Mouse (Mus musculus): ENCODE data around the gene Crebrf. TPM values are rescaled to one million over a fixed set of nuclear protein-coding genes. Genes with fewer than 3 reads are reported as not detected.

The Crebrf gene
- 5.7 and 10.5 TPM in 2 replicates for polyA plus RNA-seq (2012; rRNA removed)

DNA sequence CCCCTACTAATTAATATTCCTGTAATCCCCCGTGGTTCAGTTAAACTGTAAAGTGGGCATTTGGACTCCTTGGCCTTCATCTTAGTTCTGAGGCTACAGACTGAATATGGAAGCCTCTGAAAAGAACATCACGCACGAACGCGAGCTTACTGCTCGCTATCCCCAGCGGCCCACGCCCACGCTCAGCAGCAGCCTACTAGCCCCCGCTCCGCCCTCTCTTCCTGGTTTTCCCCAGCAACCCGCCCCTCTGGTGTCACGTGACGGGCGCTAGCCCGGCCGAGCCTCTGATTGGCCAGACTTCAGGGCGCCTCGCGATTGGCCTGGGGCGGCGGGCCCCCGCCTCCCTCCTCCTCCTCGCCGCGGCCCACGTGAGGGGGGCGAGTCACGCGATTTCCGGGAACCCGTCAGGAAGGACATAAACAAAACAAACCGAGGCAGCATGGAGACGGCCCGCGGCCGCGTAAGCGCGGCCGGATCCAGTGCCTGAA, at the start of gene Crebrf:
Gene Crebrf (plus strand): TSS at position 380 of the 488 bp plus-strand sequence.
- peak; percentile 65; the same call in 1 of the 2 replicates for TF ChIP-seq POLR2A (IDR thresholded peaks at IDR 0.05; ENCODE audit: borderline replicate concordance, extremely low read depth, low read depth, low read length)
- TF ChIP-seq CTCF (IDR thresholded peaks at IDR 0.05; ENCODE audit: insufficient read depth, low read length), result no peak
- Histone ChIP-seq H3K4me3 (replicated peaks; ENCODE audit: extremely low read depth, low read depth, low read length) (peak within 1 kb of the TSS; percentile 94), H3K4me1 (ENCODE audit: control insufficient read depth, insufficient read depth, low read length) (0 out of 2 replicates have a peak, but pooled peaks cover 2% of the 10 kb centered on the region)
- under 1% methylated on average over 41 of the region's 41 CpGs for WGBS
- DNase-seq, result peak; percentile 96

DNA sequence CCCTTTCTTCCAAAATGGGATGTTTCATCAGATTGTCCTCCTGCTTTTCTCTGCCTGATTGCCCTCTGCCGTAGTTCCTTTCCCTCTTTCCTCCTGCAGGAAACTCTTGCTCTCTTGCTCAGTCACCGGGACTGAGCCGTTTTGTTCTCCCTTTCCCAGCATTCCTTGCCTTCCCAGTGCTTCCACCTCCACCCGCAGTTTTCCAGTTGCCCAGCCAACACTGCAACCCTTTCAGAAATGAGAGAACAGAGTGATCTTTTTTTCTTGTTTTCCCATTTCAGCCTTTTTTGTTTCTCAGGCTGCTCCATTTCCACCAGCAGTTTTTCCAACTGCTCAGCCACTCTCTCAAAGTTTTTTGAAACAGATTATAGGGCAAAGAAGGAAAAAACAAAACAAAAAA, 44.2 kb upstream of the Crebrf start:
- Histone ChIP-seq H3K4me1 (ENCODE audit: control insufficient read depth, insufficient read depth, low read length) (peaks cover 2% of the 10 kb centered on the region; the same call in 1 of the 2 replicates), H3K4me3 (replicated peaks; ENCODE audit: extremely low read depth, low read depth, low read length) (no peak overlapping the region)
- no peak for TF ChIP-seq CTCF (IDR thresholded peaks at IDR 0.05; ENCODE audit: insufficient read depth, low read length)
- TF ChIP-seq POLR2A (IDR thresholded peaks at IDR 0.05; ENCODE audit: borderline replicate concordance, extremely low read depth, low read depth, low read length), result no peak
- no peak for DNase-seq
- 47% methylated on average over 4 of the region's 4 CpGs for WGBS

DNA sequence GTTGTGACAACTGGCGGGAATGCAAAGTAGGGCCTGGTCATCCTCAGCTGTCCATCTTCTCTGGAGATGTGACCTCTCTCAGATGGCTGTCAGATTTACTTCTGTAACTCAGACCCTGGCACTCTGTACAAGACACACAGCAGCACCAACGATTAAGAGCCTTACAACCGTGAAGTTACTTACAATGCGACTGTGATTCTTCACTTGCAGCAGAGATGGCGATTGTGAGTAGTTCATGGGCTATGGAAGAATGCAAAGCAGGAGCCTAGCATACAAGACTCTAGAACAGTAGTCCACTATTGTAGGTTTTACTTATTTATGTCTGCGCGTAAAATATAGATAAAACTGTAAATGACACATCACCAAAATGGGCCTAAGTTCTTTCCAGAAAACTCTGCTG, 39.6 kb upstream of the Crebrf start:
- H3K4me3 ChIP-seq (replicated peaks; ENCODE audit: extremely low read depth, low read depth, low read length), result peak overlapping the region; percentile 85
- no peak for DNase-seq
- TF ChIP-seq CTCF (IDR thresholded peaks at IDR 0.05; ENCODE audit: insufficient read depth, low read length), result no peak
- TF ChIP-seq POLR2A (IDR thresholded peaks at IDR 0.05; ENCODE audit: borderline replicate concordance, extremely low read depth, low read depth, low read length), result no peak
- WGBS, result 25% methylated on average over 7 of the region's 7 CpGs
- peaks cover 6% of the 10 kb centered on the region for H3K4me1 ChIP-seq (ENCODE audit: control insufficient read depth, insufficient read depth, low read length)

DNA sequence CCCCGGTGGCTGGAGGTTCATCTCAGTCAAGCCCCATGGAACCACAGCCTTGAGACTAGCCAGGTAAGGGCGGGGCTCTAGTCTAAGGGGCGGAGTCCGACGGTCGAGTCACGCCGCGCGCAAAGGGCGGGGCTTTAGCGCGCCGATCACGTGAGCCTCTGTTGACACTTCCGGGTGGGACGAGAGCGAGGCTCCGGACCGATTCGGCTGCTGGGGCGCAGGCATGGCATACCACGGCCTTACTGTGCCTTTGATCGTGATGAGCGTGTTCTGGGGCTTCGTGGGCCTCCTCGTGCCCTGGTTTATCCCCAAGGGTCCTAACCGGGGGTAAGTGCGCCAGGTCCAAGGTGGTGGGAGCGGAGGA, 39.2 kb upstream of the Crebrf start:
- Histone ChIP-seq H3K4me3 (replicated peaks; ENCODE audit: extremely low read depth, low read depth, low read length) (peak overlapping the region; percentile 85), H3K4me1 (ENCODE audit: control insufficient read depth, insufficient read depth, low read length) (peaks cover 6% of the 10 kb centered on the region)
- TF ChIP-seq CTCF (IDR thresholded peaks at IDR 0.05; ENCODE audit: insufficient read depth, low read length) (no peak), POLR2A (IDR thresholded peaks at IDR 0.05; ENCODE audit: borderline replicate concordance, extremely low read depth, low read depth, low read length) (peak; percentile 93; the same call in 1 of the 2 replicates)
- DNase-seq, result peak; percentile 90
- WGBS, result under 1% methylated on average over 30 of the region's 30 CpGs

DNA sequence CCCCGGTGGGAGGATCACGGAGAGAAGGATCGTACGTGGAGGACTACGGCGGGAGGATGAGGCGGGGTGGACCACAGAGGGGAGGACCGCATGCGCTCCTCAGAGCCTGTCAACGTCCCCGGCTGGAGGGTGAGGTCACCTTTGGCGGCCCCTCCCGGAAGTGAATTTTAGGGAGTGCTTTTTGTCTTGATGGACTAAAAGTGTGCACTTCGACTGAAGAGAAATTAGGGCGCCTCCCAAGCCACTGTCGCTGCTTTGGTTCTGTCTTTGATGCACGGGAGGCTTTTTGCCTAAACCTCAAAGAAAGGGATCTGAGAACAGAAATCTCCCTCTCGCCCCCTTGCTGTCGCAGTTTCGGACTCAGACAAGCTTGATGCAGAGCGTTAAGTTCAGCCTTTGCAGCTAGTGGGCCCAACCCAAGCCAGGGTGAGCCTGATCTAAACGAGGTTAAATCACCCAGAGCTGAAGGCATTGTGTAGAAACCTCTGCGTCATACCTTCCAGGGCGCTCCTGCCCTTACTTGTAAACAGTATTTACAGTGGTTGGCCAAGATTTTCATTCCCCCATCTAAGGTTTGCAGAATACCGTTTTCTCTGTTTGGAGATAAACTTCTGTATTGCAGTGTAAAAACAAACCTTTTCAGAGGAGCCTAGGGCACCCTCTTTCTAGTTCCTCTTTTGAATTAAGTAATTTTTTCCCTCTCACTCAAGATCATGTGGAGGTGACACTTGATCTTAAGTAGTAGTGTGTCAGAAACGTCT, 38.7 kb upstream of the Crebrf start:
- TF ChIP-seq CTCF (IDR thresholded peaks at IDR 0.05; ENCODE audit: insufficient read depth, low read length) (no peak), POLR2A (IDR thresholded peaks at IDR 0.05; ENCODE audit: borderline replicate concordance, extremely low read depth, low read depth, low read length) (no peak)
- peaks cover 6% of the 10 kb centered on the region for H3K4me1 ChIP-seq (ENCODE audit: control insufficient read depth, insufficient read depth, low read length)
- WGBS, result under 1% methylated on average over 26 of the region's 26 CpGs
- DNase-seq, result no peak
- H3K4me3 ChIP-seq (replicated peaks; ENCODE audit: extremely low read depth, low read depth, low read length), result peak overlapping the region; percentile 85

DNA sequence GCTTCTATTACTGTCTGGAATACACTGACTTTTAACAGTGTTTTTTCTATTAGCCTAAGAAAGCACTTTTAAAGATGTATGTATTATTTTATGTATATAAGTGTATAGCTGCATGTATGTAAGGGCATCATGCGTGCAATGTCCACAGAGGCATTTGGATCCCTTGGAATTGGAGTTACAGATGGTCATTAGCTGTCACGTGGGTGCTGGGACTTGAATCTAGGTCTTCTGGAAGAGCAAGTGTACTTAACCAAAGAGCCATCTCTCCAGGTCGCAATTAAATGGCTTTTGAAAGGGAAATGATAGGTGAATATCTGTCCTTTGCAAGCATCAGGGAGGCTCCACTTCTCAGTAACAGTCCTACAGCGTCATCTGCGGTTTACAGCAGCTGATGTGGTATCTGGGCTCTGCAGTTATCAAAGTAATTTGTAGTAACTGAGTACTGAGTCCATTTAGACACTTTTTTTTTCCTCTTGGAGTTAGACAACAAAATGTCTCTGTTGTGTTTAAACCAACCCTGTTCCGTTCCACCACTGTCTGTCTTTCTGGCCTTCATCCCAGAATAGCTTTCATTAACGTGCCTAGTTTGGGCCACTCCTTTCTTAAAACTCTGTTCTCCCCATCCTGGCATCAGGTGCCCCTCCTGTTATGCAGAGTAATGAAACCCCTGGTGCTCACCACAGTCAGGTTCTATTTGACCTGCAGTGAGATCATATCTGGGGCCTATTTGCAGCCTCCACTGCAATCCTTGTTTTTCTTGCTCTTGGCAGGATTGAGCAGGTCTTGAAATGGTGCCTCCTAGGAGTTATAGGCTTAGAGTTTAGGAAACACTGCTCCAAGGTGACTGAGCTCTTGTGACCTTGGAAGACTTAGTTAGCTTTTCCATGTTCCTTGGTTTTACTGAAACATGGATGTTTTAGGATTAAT, 37.5 kb upstream of the Crebrf start:
- 62% methylated on average over 7 of the region's 7 CpGs for WGBS
- peaks cover 6% of the 10 kb centered on the region for H3K4me1 ChIP-seq (ENCODE audit: control insufficient read depth, insufficient read depth, low read length)
- no peak overlapping the region for H3K4me3 ChIP-seq (replicated peaks; ENCODE audit: extremely low read depth, low read depth, low read length)
- no peak for DNase-seq
- TF ChIP-seq POLR2A (IDR thresholded peaks at IDR 0.05; ENCODE audit: borderline replicate concordance, extremely low read depth, low read depth, low read length) (no peak), CTCF (IDR thresholded peaks at IDR 0.05; ENCODE audit: insufficient read depth, low read length) (no peak)

DNA sequence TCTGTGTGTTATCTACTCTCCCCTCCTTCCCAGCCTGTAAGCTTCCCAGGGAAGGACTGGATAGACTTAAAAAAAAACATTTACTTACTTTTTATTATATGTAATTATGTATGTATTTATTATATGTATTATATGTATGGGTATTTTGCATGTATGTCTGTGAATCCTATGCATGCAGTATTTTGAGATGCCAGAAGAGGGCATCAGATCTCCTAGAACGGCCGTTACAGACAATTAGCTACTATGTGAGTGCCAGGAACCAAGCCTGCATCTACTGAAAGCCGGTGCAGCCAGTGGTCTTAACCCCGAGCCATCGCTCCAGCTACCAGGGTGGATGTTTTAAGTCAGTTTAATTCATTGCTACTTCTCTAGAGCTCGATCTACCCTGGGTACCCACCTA, 34.2 kb upstream of the Crebrf start:
- DNase-seq, result no peak
- TF ChIP-seq CTCF (IDR thresholded peaks at IDR 0.05; ENCODE audit: insufficient read depth, low read length) (no peak), POLR2A (IDR thresholded peaks at IDR 0.05; ENCODE audit: borderline replicate concordance, extremely low read depth, low read depth, low read length) (no peak)
- H3K4me1 ChIP-seq (ENCODE audit: control insufficient read depth, insufficient read depth, low read length), result peaks cover 3% of the 10 kb centered on the region
- WGBS, result 93% methylated on average over 6 of the region's 6 CpGs
- H3K4me3 ChIP-seq (replicated peaks; ENCODE audit: extremely low read depth, low read depth, low read length), result no peak overlapping the region

DNA sequence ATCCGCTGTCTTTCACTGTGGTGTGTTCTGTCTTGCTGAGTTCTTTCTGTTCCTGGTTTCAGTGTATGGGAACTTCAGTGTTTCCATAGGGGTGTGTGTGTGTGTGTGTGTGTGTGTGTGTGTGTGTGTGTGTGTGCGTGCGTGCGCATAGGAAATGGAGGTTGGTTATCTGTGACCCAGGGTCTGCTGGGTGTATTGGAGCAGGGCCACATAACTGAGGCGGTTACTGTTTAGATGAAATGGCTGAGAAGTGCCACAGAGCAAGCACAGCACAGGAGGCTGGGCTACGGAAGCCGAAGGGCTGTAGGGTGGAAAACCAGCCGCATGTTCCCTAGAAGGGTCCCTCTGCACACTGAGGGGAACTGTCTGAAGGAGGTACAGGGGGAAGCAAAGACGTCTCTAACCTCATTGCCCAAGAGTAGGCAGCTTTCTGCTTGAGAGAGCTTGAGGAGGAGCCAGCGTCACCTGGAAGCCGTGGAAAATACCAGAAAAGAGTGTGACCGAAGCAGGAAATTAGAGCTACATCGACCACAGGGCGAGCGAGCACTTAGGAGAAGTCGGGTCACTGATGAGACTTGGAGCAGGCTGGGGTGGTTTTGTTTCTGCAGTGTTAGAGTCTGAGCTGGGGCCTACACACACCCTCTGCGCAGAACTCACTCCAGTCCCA, 29.0 kb upstream of the Crebrf start:
- Histone ChIP-seq H3K4me3 (replicated peaks; ENCODE audit: extremely low read depth, low read depth, low read length) (no peak overlapping the region), H3K4me1 (ENCODE audit: control insufficient read depth, insufficient read depth, low read length) (no peaks in the 10 kb centered on the region; the same call in 1 of the 2 replicates)
- WGBS, result 80% methylated on average over 17 of the region's 17 CpGs
- no peak for DNase-seq
- TF ChIP-seq POLR2A (IDR thresholded peaks at IDR 0.05; ENCODE audit: borderline replicate concordance, extremely low read depth, low read depth, low read length), result no peak
- no peak for TF ChIP-seq CTCF (IDR thresholded peaks at IDR 0.05; ENCODE audit: insufficient read depth, low read length)
